Comparison of ENCODE assay signal across 32 mouse cellular contexts in genomic region chr12:88458936-88459335, GRCm38 (mm10).
"Had no signal": no experiment of that assay in that cellular context is flagged by ENCODE, and none has a peak within 500 bp of the region (broad histone marks: within the 10 kb centered on the region; RNA-seq: fewer than 3 reads in every experiment).

No protein-coding gene starts in this region.

- H3K4me3 ChIP-seq: limb, embryonic 10.5 days; limb, embryonic 12.5 days; limb, embryonic 13.5 days; limb, embryonic 15.5 days; liver, embryonic 12.5 days; liver, embryonic 13.5 days; liver, embryonic 15.5 days; lung, embryonic 15.5 days; megakaryocyte, embryonic 14.5 days; midbrain, embryonic 10.5 days; midbrain, embryonic 12.5 days; midbrain, embryonic 13.5 days; midbrain, embryonic 15.5 days; myocyte; neural tube, embryonic 12.5 days had no signal

- H3K9me3 ChIP-seq: limb, embryonic 10.5 days; limb, embryonic 12.5 days; limb, embryonic 13.5 days; limb, embryonic 15.5 days; liver, embryonic 12.5 days; liver, embryonic 13.5 days; liver, embryonic 15.5 days; lung, embryonic 15.5 days; megakaryocyte, embryonic 14.5 days; midbrain, embryonic 10.5 days; midbrain, embryonic 12.5 days; midbrain, embryonic 13.5 days; midbrain, embryonic 15.5 days; neural tube, embryonic 12.5 days had no signal

- H3K4me1 ChIP-seq: limb, embryonic 10.5 days; limb, embryonic 12.5 days; limb, embryonic 13.5 days; limb, embryonic 15.5 days; lung, embryonic 15.5 days; midbrain, embryonic 10.5 days; midbrain, embryonic 12.5 days had no signal

- ATAC-seq: liver, postnatal 0 days; lung, postnatal 0 days; midbrain, embryonic 13.5 days; midbrain, embryonic 15.5 days; midbrain, embryonic 16.5 days had no signal

- H3K9ac ChIP-seq: limb, embryonic 12.5 days; limb, embryonic 13.5 days; limb, embryonic 15.5 days; liver, embryonic 12.5 days; liver, embryonic 13.5 days; liver, embryonic 14.5 days; liver, embryonic 15.5 days; liver, postnatal 0 days; lung, embryonic 14.5 days; lung, embryonic 15.5 days; midbrain, embryonic 12.5 days; midbrain, embryonic 13.5 days; midbrain, embryonic 15.5 days; neural tube, embryonic 12.5 days had no signal

- H3K27ac ChIP-seq: limb, embryonic 10.5 days; limb, embryonic 12.5 days; limb, embryonic 13.5 days; limb, embryonic 15.5 days; liver, embryonic 12.5 days; liver, embryonic 13.5 days; liver, embryonic 14.5 days; liver, embryonic 15.5 days; lung, embryonic 15.5 days; macrophage; midbrain, embryonic 10.5 days; midbrain, embryonic 12.5 days; midbrain, embryonic 13.5 days; midbrain, embryonic 15.5 days; neural tube, embryonic 12.5 days had no signal

- H3K27me3 ChIP-seq: limb, embryonic 12.5 days; limb, embryonic 13.5 days; limb, embryonic 15.5 days; liver, embryonic 12.5 days; liver, embryonic 13.5 days; liver, embryonic 15.5 days; lung, embryonic 15.5 days; megakaryocyte, embryonic 14.5 days; midbrain, embryonic 12.5 days; midbrain, embryonic 13.5 days; midbrain, embryonic 15.5 days; neural tube, embryonic 12.5 days had no signal

- H3K4me2 ChIP-seq: limb, embryonic 12.5 days; limb, embryonic 13.5 days; limb, embryonic 15.5 days; liver, embryonic 11.5 days; liver, embryonic 12.5 days; liver, embryonic 13.5 days; liver, embryonic 15.5 days; lung, embryonic 14.5 days; lung, embryonic 15.5 days; midbrain, embryonic 11.5 days; midbrain, embryonic 12.5 days; midbrain, embryonic 13.5 days; midbrain, embryonic 15.5 days; neural tube, embryonic 12.5 days had no signal

- H3K36me3 ChIP-seq: liver, embryonic 15.5 days; lung, embryonic 15.5 days had no signal

- DNase-seq: left cerebral cortex, postnatal 4 days; liver; liver, embryonic 13.5 days; liver, postnatal 0 days; lung, adult 18-20 months; lung, adult 2 months; lung, embryonic 14.5 days; lung, postnatal 10 days; lung, postnatal 14 days; lung, postnatal 36 days; lung, postnatal 4 days; midbrain, embryonic 14.5 days had no signal
